Mouse (Mus musculus) erythroblast, embryonic 14.5 days (primary cell): ENCODE data around the gene Elavl4.

Source experiments
- GATA1 ChIP-seq: IDR thresholded peaks from 2 replicates; pipeline ENCODE4 v1.6.1; 2012; ENCODE audit warnings: low read length, inconsistent platforms, mixed read lengths
- TAL1 ChIP-seq: IDR thresholded peaks from 3 replicates; pipeline ENCODE4 v1.6.1; 2012; ENCODE audit warnings: low read length, inconsistent platforms, mixed read lengths

DNA sequence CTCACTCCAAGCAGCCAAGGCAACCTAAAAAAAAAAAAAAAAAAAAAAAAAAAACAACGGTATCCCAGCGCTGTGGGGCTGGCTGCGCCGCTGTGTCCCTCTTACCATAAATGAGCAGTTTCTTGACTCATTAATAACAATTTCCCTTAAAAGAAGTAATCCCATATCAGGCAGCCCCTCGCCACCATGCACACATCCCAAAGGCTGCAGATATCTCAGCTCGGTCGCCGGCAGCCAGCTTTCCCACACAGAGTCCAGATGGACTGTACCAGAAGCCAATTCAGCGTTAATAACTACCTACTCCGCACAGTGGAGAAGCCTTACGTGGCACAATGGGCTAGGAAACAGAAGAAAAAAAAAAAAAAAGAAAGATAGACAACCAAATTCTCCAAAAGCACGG is 61.7 kb downstream of the Elavl4 start:
- no peak for TF ChIP-seq TAL1
- TF ChIP-seq GATA1: no peak
